Mouse (Mus musculus) liver, embryonic 15.5 days (tissue): ENCODE data around the gene Tmcc1. TPM values are rescaled to one million over a fixed set of nuclear protein-coding genes. Genes with fewer than 3 reads are reported as not detected.

ENCODE experiments used
- ATAC-seq: fragments of 200-750 bp; cut with Nextera tagmentation; 2 replicates; pipeline ENCODE4 v1.8.0; 2017; ENCODE audit warnings: moderate number of reproducible peaks, mild to moderate bottlenecking, moderate library complexity; ENCODE audit not compliant: insufficient read depth
- H3K27ac ChIP-seq: fragments of 300-500 bp; sonication (generic); replicated peaks from 2 replicates; pipeline ENCODE4 v1.5.1; 2015; ENCODE audit warnings: mild to moderate bottlenecking, inconsistent platforms
- H3K27me3 ChIP-seq: fragments of 300-500 bp; sonication (generic); 2 replicates; pipeline ENCODE4 v1.6.1; 2015; ENCODE audit warnings: mild to moderate bottlenecking, inconsistent platforms
- H3K36me3 ChIP-seq: fragments of 300-500 bp; sonication (generic); replicated peaks from 2 replicates; pipeline ENCODE4 v1.6.1; 2015; ENCODE audit warnings: moderate library complexity, mild to moderate bottlenecking, inconsistent platforms
- H3K4me1 ChIP-seq: fragments of 300-500 bp; sonication (generic); replicated peaks from 2 replicates; pipeline ENCODE4 v1.6.1; 2015; ENCODE audit warnings: inconsistent platforms
- H3K4me2 ChIP-seq: fragments of 300-500 bp; sonication (generic); 2 replicates; pipeline ENCODE4 v1.6.1; 2015; ENCODE audit warnings: moderate library complexity, mild to moderate bottlenecking, inconsistent platforms
- H3K4me3 ChIP-seq: fragments of 300-500 bp; sonication (generic); replicated peaks from 2 replicates; pipeline ENCODE4 v1.5.1; 2015; ENCODE audit warnings: mild to moderate bottlenecking, inconsistent platforms
- H3K9ac ChIP-seq: fragments of 300-500 bp; sonication (generic); 2 replicates; pipeline ENCODE4 v1.6.1; 2015; ENCODE audit warnings: moderate library complexity, mild to moderate bottlenecking, inconsistent platforms
- H3K9me3 ChIP-seq: fragments of 300-500 bp; sonication (generic); replicated peaks from 2 replicates; pipeline ENCODE4 v1.6.1; 2016; ENCODE audit warnings: inconsistent platforms
- WGBS: fragments of 180-500 bp; shearing (Covaris S2); methylation state at CpG from one replicate; pipeline ENCODE4 v1.1.7; 2015; ENCODE audit warnings: mixed read lengths; ENCODE audit not compliant: insufficient replicate concordance; 5-methylcytosine and 5-hydroxymethylcytosine counted together
- polyA plus RNA-seq: library from polyadenylated mRNA; unstranded; fragments of >200 nt; fragmentation: Nextera tagmentation; extraction: Ambion mirVana; gene quantifications from 2 replicates; pipeline ENCODE4 v1.2.1, GENCODE M21; 2015

Tmcc1 gene
- polyA plus RNA-seq, 1 experiment from 2014 or later: 3.5 TPM

DNA sequence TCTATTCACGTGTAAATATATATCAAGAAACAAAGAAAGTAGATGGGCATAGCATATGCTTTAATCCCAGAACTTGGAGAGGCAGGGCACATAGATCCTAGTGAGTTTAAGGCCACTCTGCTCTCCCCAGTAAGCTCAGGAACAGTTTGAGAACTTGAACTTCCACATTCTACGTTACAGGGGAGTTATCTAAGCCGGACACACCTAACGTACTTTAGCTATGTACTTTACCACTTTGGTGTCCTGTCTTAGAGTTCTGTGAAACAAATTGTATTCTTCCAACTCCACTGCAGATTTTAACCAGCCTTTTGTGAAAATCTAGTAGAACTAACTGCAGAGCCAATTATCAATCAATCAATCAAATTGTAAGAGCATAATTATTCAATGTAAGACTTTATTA, 82.7 kb downstream of the Tmcc1 start:
- no peak overlapping the region for H3K4me3 ChIP-seq
- 30% methylated on average over 4 of the region's 4 CpGs for WGBS
- peaks cover 6% of the 10 kb centered on the region; the same call in 1 of the 2 replicates for H3K27me3 ChIP-seq
- H3K9me3 ChIP-seq: no peaks in the 10 kb centered on the region
- no peak overlapping the region for H3K9ac ChIP-seq
- no peaks in the 10 kb centered on the region for H3K36me3 ChIP-seq
- H3K27ac ChIP-seq: no peak overlapping the region
- peaks cover 13% of the 10 kb centered on the region for H3K4me1 ChIP-seq
- no peak for ATAC-seq
- H3K4me2 ChIP-seq: no peak overlapping the region

DNA sequence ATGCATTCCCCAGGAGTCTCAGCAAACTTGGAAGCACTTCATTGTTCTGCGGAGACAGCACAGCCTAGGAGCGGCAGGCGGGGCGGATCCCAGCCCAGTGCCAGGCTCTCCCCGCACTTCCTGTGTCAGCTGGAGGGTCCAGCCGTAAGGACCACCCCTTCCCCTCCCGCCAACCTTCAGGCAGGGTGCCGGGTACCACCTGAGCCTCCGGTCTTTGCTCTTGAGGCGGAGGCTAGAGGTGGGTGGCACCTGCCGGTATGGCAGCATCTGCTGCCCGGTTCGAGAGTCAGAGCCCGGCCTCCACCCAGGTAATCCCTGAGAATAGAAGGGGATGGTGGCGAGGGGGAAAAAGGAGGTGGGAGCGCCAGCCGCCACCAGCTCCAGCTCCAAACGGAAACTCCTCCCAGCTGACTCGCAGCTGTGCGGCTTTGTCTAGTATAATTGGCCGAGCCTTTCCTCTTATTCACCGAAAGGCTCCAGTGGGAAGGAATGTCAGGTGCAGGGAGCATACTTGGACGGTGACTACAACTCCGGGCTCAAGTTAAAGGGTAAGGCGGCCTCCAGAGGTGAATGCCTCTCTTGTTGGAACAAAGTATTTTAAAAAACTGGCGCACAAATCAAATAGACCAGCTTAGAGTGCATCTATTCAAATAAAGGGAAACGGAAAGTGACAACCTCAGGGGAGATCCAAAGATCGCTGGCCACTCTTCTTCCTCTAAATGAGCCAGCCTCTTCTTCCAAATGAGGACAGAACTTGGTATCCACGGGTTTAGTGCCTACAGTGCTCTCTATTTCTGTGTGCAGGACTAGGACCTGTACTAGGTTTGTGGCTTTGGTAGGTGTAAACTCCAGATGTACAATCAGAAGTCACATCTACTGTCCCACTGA, 85.6 kb downstream of the Tmcc1 start:
- H3K27me3 ChIP-seq: peaks cover 6% of the 10 kb centered on the region; the same call in 1 of the 2 replicates
- H3K4me3 ChIP-seq: peak overlapping the region; percentile 53
- H3K27ac ChIP-seq: no peak overlapping the region
- ATAC-seq: 0 out of 2 replicates have a peak, but pooled peaks have one; percentile 31
- no peaks in the 10 kb centered on the region for H3K9me3 ChIP-seq
- no peaks in the 10 kb centered on the region for H3K36me3 ChIP-seq
- H3K4me2 ChIP-seq: peak overlapping the region; percentile 85
- under 1% methylated on average over 29 of the region's 29 CpGs for WGBS
- peak overlapping the region; percentile 31; the same call in 1 of the 2 replicates for H3K9ac ChIP-seq
- H3K4me1 ChIP-seq: peaks cover 13% of the 10 kb centered on the region

DNA sequence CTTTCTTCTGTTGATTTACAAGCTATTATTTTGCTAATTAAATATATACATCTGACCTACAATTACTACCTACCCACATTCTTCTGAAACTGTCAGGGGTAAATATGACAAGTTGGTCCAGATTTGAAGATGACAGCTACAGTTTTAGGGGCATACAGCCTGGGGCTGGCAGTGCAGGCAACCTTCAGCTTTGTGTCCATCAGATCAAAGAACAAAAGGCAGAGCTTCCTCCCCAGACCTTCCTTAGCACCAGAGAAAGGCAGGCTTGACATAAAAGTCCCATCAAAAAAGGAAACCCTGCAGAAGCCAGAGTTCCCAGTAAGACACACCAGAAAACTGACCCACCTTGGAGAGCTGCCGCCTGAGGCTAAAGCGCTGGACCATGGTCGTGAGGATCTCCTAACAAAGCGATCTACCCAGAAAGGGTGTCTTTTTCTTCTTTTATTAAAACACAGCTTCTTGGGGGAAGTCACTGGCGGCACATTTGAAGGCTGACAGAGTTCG, 86.3 kb downstream of the Tmcc1 start:
- no peak for ATAC-seq
- Histone ChIP-seq H3K27ac (no peak overlapping the region), H3K27me3 (peaks cover 6% of the 10 kb centered on the region; the same call in 1 of the 2 replicates), H3K4me2 (peak overlapping the region; percentile 85), H3K36me3 (no peaks in the 10 kb centered on the region), H3K9me3 (no peaks in the 10 kb centered on the region), H3K4me1 (peaks cover 13% of the 10 kb centered on the region), H3K4me3 (peak overlapping the region; percentile 53), H3K9ac (peak overlapping the region; percentile 31; the same call in 1 of the 2 replicates)
- WGBS: 12% methylated on average over 6 of the region's 6 CpGs

DNA sequence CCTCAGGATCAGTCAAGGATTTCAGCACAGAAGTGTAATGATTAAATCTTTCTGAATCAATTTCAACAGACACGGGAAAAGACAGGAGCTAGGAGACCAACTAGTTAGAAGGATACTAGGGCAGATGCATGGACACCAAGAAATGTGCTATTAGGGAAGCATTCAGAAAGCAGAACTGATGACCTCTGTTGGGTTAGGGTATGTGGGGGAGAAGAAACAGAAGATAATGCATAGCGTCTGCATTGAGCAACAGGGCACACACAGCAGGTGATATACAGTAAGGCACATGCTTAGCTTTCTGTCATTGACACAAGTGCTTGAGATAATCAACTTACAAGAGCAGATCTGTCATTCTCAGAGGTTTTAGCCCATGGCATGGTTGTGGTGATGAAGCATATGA, 95.7 kb downstream of the Tmcc1 start:
- whole genome bisulfite sequencing: 52% methylated on average over 2 of the region's 2 CpGs
- Histone ChIP-seq H3K27ac (no peak overlapping the region), H3K9me3 (no peaks in the 10 kb centered on the region), H3K9ac (no peak overlapping the region), H3K4me2 (no peak overlapping the region), H3K4me1 (no peaks in the 10 kb centered on the region), H3K4me3 (no peak overlapping the region), H3K36me3 (no peaks in the 10 kb centered on the region), H3K27me3 (no peaks in the 10 kb centered on the region)
- no peak for ATAC-seq

DNA sequence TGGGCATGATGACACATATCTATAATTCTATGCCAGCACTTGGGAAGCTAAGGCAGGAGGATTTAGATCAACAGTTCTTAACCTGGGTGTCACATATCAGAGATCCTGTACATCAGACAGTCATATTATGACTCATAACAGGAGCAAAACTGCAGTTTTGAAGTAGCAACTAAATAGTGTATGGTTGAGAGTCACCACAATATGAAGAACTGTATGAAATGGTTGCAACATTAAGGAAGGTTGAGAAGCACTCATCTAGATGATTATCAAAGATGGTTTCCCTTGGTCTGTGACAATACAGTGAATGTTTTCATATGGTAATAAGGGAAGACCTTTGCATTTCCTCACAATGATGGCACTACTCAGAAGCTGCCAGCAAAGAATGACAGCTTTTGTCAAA, 103.9 kb downstream of the Tmcc1 start:
- ATAC-seq: no peak
- H3K9me3 ChIP-seq: no peaks in the 10 kb centered on the region
- peaks cover 4% of the 10 kb centered on the region; the same call in 1 of the 2 replicates for H3K4me1 ChIP-seq
- no peaks in the 10 kb centered on the region for H3K36me3 ChIP-seq
- H3K4me3 ChIP-seq: no peak overlapping the region
- H3K27ac ChIP-seq: no peak overlapping the region
- H3K4me2 ChIP-seq: no peak overlapping the region
- no peaks in the 10 kb centered on the region for H3K27me3 ChIP-seq
- no peak overlapping the region for H3K9ac ChIP-seq

DNA sequence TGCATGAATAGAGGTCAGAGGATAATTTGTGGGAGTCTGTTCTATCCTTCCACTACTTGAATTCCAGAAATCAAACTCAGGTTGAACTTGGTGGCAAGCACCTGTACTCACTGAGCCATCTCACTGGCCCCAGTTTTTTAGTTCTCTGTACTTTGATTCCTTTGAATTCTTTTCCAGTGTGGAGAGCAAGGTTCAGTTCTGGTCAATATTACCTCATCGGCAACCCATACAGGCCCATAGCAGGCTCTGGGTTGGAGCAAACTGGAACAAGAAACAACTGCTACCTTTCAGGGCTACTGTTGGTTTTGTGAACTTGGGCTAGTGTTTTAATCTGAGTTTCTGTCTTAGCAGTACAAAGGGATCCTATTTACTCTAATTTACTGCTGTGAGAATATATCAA, 107.2 kb downstream of the Tmcc1 start:
- H3K27ac ChIP-seq: no peak overlapping the region
- H3K9me3 ChIP-seq: no peaks in the 10 kb centered on the region
- no peaks in the 10 kb centered on the region for H3K27me3 ChIP-seq
- peak; percentile 54 for ATAC-seq
- H3K4me2 ChIP-seq: no peak overlapping the region
- no peak overlapping the region for H3K9ac ChIP-seq
- no peak overlapping the region for H3K4me3 ChIP-seq
- H3K36me3 ChIP-seq: no peaks in the 10 kb centered on the region
- peaks cover 4% of the 10 kb centered on the region; the same call in 1 of the 2 replicates for H3K4me1 ChIP-seq
- WGBS: 88% methylated on average over 1 of the region's 1 CpGs

DNA sequence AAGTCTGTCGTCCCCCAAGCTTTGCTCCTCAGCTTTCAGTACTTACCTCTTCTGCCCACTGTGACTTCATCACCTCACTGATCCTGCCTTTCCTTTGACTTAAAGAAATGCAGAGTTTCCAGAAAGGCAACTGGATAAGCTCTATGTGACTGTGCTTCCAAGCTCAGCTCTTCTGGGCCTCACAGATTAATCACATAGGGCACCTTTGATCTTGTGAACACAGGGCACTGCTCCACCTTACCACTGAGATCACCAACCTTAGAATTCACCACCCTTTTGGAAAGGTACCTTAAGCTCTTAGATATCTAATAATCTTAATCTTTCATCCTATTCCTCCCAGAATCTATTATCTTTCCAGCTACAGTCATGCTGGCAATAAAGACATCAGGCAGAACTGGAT, 111.0 kb downstream of the Tmcc1 start:
- Histone ChIP-seq H3K27ac (no peak overlapping the region), H3K4me1 (peaks cover 4% of the 10 kb centered on the region; the same call in 1 of the 2 replicates), H3K4me3 (no peak overlapping the region), H3K4me2 (no peak overlapping the region), H3K9me3 (no peaks in the 10 kb centered on the region), H3K27me3 (no peaks in the 10 kb centered on the region), H3K9ac (no peak overlapping the region), H3K36me3 (no peaks in the 10 kb centered on the region)
- ATAC-seq: no peak
- 54% methylated on average over 1 of the region's 1 CpGs for WGBS

DNA sequence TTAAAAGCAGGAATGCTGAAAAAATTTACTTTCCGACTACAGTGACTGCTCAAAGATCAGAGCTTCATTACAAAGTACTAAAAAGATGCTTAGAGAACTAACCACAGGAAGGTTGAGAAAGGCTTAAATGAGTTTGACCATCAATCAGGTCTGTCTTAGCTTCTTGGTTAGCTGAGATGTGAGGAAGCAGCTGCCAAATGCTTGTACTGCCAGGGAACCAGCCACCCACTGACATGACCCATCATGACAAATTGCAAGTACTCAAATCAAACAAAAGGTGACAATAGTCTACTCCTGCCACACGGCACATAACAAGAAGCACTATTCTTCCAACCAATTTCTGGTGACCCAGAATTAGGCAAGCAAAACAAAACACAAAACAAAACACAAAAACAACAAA, 111.9 kb downstream of the Tmcc1 start:
- no peak for ATAC-seq
- Histone ChIP-seq H3K4me1 (peaks cover 4% of the 10 kb centered on the region; the same call in 1 of the 2 replicates), H3K27ac (no peak overlapping the region), H3K9me3 (no peaks in the 10 kb centered on the region), H3K27me3 (no peaks in the 10 kb centered on the region), H3K4me3 (no peak overlapping the region), H3K36me3 (no peaks in the 10 kb centered on the region), H3K4me2 (no peak overlapping the region), H3K9ac (no peak overlapping the region)
- WGBS: 54% methylated on average over 2 of the region's 2 CpGs

DNA sequence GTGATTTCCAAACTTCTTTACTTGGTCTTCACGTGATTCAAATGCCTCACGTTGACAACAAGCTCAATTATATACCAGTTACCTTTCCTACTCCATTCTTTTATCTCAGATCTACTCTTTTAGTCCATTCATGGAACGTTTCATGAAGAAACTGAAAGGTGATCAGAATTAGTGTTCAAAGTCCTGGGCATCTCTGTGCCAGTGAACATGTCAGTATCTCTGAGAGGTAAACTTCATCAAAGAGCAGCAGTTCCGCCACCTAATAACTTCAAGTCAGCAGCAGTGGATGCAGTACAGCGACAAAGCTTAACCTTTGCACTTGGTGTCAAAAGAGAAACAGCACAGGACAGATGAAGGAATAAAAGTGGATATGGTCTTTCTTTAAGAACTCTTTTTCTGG, 112.5 kb downstream of the Tmcc1 start:
- no peak overlapping the region for H3K4me2 ChIP-seq
- H3K4me1 ChIP-seq: peaks cover 4% of the 10 kb centered on the region; the same call in 1 of the 2 replicates
- no peaks in the 10 kb centered on the region for H3K9me3 ChIP-seq
- H3K9ac ChIP-seq: no peak overlapping the region
- no peaks in the 10 kb centered on the region for H3K36me3 ChIP-seq
- H3K4me3 ChIP-seq: no peak overlapping the region
- no peak overlapping the region for H3K27ac ChIP-seq
- ATAC-seq: no peak
- no peaks in the 10 kb centered on the region for H3K27me3 ChIP-seq
- 71% methylated on average over 5 of the region's 5 CpGs for WGBS

DNA sequence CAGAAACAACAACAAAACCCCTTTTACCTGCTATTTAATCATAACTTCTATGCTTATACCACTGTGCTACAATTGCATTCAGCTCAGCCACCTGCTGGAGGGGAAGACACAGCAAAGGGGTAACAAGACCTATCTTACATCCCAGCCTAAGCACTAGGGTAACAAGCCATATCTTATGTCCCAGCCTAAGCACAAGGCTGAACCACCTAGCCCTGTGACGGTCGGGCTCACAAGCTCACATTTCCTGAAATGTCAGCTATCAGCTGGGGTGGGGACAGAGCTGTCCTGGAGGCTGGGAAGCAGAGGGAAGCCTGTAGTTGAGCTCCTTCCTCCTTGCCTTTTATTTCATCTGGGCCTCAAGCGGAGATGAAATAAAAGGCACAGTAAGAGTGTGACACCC, 115.7 kb downstream of the Tmcc1 start:
- ATAC-seq: no peak
- Histone ChIP-seq H3K9me3 (no peaks in the 10 kb centered on the region), H3K9ac (no peak overlapping the region), H3K4me1 (peaks cover 7% of the 10 kb centered on the region; the same call in 1 of the 2 replicates), H3K36me3 (no peaks in the 10 kb centered on the region), H3K4me2 (no peak overlapping the region), H3K27me3 (no peaks in the 10 kb centered on the region), H3K4me3 (no peak overlapping the region), H3K27ac (no peak overlapping the region)
- WGBS: 34% methylated on average over 3 of the region's 3 CpGs

DNA sequence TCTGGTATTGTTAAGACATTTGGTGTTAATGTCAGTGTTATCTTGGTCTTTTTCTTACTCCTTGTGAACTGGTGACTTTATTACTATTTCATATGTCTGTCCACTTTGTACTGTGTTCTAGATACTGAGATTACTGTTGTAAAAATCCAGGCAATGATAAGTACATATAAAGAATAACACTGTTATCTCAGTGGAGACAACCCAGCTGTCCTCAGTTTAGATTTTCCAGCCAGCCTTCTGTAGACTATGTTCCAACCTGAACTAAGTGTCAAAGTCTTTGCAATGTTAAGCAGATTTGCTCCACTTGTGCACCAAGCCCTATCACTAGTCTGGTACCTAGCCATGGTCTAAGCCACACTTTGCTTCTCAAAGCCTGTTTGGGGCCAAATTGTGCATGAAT, 118.4 kb downstream of the Tmcc1 start:
- Histone ChIP-seq H3K9me3 (no peaks in the 10 kb centered on the region), H3K4me3 (no peak overlapping the region), H3K4me1 (peaks cover 7% of the 10 kb centered on the region; the same call in 1 of the 2 replicates), H3K27ac (no peak overlapping the region), H3K9ac (no peak overlapping the region), H3K4me2 (no peak overlapping the region), H3K27me3 (no peaks in the 10 kb centered on the region), H3K36me3 (no peaks in the 10 kb centered on the region)
- ATAC-seq: no peak
